Mouse (Mus musculus): ENCODE data around the gene Stk36. TPM values are rescaled to one million over a fixed set of nuclear protein-coding genes. Genes with fewer than 3 reads are reported as not detected.

Gene Stk36
- polyA plus RNA-seq, 1 experiment from 2014 or later, result 4.3 TPM

DNA sequence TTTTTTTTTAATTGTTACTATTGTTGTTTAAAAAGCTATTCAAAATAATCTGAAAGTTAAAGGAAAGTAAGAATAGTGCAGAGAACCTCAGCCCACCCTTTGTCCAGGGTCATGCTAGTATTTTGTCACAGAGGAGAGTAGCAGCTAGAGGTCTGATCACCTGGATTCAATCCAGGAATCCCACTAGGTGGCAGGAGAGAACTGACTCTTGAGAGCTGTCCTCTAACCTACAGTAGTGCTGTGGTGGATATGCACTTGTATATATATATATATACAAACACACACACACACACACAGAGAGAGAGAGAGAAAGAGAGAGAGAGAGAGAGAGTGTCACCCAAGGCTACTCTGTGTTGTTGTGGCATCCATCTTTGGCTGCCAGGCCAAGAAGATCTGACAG is 42.7 kb downstream of the Stk36 start:
- peak overlapping the region; percentile 37 for H3K4me2 ChIP-seq
- no peak overlapping the region for H3K27ac ChIP-seq (ENCODE audit: low read depth, low read length)
- ATAC-seq (replicated peaks; ENCODE audit: insufficient number of reproducible peaks, low FRiP score, low TSS enrichment), result no peak

DNA sequence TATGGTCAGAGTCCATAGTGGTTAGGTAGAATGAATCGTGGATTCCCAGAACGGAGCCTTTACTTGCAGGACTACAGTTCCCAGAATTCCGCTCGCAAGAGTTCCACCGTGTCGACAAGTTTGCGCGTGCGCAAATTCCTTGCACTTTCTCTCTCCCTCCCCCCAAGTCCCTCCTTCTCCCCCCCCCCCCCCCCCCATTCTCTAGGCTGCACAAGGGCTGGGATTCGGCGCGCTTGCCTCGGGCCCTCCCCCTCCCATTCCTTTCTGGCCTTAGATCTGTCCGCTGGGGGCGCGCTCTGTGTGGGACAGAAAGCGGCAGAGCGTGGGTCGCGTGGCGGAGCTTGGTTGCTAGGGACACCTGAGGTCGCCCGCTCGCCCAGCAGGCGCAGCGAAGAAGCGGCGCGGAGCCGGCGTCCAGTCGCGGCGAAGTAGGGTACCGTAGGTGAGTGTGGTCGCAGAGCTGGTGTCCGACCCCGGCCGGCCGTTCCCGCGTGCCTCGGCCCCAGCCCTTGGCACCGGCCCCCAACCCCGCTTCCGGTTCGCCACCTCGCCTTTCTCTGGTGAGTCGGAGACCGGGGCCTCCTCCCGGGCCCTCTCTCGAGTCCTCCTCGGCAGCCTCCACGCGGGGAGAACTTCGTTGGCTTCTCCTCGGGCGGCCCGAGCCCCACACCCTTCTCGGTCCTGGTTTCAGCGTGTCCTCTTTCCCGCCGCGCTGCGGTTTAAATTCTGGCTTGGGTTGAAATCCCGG is 60.4 kb downstream of the Stk36 start, which contains the start of gene Ttll4:
TSS of gene Ttll4 (plus strand) at position 298 of the 748 bp plus-strand sequence.
- Histone ChIP-seq H3K4me2 (peak within 1 kb of the TSS; percentile 86), H3K27me3 (ENCODE audit: control insufficient read depth, insufficient read depth, low read length) (no peaks in the 10 kb centered on the region), H3K9me3 (replicated peaks; ENCODE audit: control insufficient read depth, low read length) (no peaks in the 10 kb centered on the region), H3K4me1 (ENCODE audit: control insufficient read depth, insufficient read depth, low read length) (peaks cover 11% of the 10 kb centered on the region; the same call in 1 of the 2 replicates), H3K36me3 (ENCODE audit: control insufficient read depth, insufficient read depth, low read length) (no peaks in the 10 kb centered on the region), H3K4me3 (ENCODE audit: low read depth, low read length) (peak within 1 kb of the TSS; percentile 89), H3K9ac (ENCODE audit: low read depth, low read length) (peak within 1 kb of the TSS; percentile 86), H3K27ac (ENCODE audit: low read depth, low read length) (peak within 1 kb of the TSS; percentile 87)
- under 1% methylated on average over 63 of the region's 66 CpGs for WGBS (ENCODE audit: insufficient replicate concordance)
- ATAC-seq (replicated peaks; ENCODE audit: insufficient number of reproducible peaks, low FRiP score, low TSS enrichment), result peak; percentile 98

More for the DNA sequence above, 42.7 kb downstream of the Stk36 start:
- no peaks in the 10 kb centered on the region for H3K4me1 ChIP-seq (ENCODE audit: control insufficient read depth, insufficient read depth, low read length)
- no peaks in the 10 kb centered on the region for H3K9me3 ChIP-seq (replicated peaks; ENCODE audit: control insufficient read depth, low read length)
- H3K27me3 ChIP-seq (ENCODE audit: control insufficient read depth, insufficient read depth, low read length), result no peaks in the 10 kb centered on the region
- no peak overlapping the region for H3K4me3 ChIP-seq (ENCODE audit: low read depth, low read length)
- no peaks in the 10 kb centered on the region for H3K36me3 ChIP-seq (ENCODE audit: control insufficient read depth, insufficient read depth, low read length)
- H3K9ac ChIP-seq (ENCODE audit: low read depth, low read length), result no peak overlapping the region

DNA sequence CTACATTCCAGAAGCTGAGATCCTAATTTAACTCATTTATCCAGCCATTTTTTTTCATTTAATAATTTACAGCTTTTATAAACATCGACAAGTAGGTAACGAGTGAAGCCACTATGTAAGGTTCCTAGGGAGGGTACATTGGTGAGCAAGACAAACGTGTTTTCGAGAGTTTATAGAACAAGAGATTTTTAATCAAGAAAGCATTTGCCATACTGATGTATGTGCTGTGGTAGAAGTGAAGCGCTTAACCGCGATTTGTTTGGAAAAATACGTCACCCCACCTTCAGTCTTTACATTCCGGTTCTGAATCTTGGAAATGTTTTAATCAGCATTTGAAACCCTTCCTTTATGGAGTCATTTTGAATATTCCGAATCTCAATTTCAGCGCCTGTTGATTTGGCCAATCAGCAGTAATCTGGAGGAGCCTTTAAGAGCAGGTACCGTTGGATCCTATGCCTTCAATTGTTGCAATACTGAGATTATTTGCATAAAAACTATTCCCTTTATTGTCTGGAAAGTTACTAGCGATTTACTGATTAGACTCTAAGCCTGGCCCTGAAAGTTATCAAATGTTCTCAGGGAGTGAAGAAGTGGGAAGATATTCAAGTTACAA is 61.1 kb downstream of the Stk36 start:
- Histone ChIP-seq H3K4me2 (peak overlapping the region; percentile 86), H3K9me3 (replicated peaks; ENCODE audit: control insufficient read depth, low read length) (no peaks in the 10 kb centered on the region), H3K4me3 (ENCODE audit: low read depth, low read length) (peak overlapping the region; percentile 89), H3K36me3 (ENCODE audit: control insufficient read depth, insufficient read depth, low read length) (no peaks in the 10 kb centered on the region), H3K9ac (ENCODE audit: low read depth, low read length) (peak overlapping the region; percentile 86), H3K4me1 (ENCODE audit: control insufficient read depth, insufficient read depth, low read length) (peaks cover 11% of the 10 kb centered on the region; the same call in 1 of the 2 replicates), H3K27me3 (ENCODE audit: control insufficient read depth, insufficient read depth, low read length) (no peaks in the 10 kb centered on the region), H3K27ac (ENCODE audit: low read depth, low read length) (peak overlapping the region; percentile 87)
- 5% methylated on average over 13 of the region's 13 CpGs for WGBS (ENCODE audit: insufficient replicate concordance)
- ATAC-seq (replicated peaks; ENCODE audit: insufficient number of reproducible peaks, low FRiP score, low TSS enrichment), result no peak

DNA sequence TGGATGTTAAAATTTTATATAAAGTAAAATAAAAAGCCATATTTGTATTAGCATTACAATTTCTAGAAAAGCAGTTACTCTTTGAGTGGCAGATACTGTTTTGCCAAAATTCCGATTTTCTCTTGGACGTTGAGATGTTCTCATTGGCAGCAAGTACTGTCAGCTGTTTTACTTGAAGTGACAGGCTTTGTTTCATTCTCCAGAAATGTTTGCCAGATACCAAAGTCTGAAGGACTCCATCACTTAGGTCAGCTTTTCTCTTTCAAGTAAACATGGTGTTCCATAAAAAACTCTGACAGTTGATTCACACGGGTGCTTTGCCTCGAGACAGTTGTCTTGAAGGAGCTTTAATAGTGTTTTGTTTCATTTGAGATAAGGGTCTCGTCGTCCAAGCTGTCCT is 63.9 kb downstream of the Stk36 start:
- no peaks in the 10 kb centered on the region for H3K36me3 ChIP-seq (ENCODE audit: control insufficient read depth, insufficient read depth, low read length)
- no peak overlapping the region for H3K4me2 ChIP-seq
- no peaks in the 10 kb centered on the region for H3K9me3 ChIP-seq (replicated peaks; ENCODE audit: control insufficient read depth, low read length)
- peaks cover 11% of the 10 kb centered on the region; the same call in 1 of the 2 replicates for H3K4me1 ChIP-seq (ENCODE audit: control insufficient read depth, insufficient read depth, low read length)
- no peak overlapping the region for H3K27ac ChIP-seq (ENCODE audit: low read depth, low read length)
- 51% methylated on average over 6 of the region's 6 CpGs for WGBS (ENCODE audit: insufficient replicate concordance)
- H3K27me3 ChIP-seq (ENCODE audit: control insufficient read depth, insufficient read depth, low read length), result no peaks in the 10 kb centered on the region
- no peak for ATAC-seq (replicated peaks; ENCODE audit: insufficient number of reproducible peaks, low FRiP score, low TSS enrichment)
- no peak overlapping the region for H3K4me3 ChIP-seq (ENCODE audit: low read depth, low read length)
- H3K9ac ChIP-seq (ENCODE audit: low read depth, low read length), result no peak overlapping the region

DNA sequence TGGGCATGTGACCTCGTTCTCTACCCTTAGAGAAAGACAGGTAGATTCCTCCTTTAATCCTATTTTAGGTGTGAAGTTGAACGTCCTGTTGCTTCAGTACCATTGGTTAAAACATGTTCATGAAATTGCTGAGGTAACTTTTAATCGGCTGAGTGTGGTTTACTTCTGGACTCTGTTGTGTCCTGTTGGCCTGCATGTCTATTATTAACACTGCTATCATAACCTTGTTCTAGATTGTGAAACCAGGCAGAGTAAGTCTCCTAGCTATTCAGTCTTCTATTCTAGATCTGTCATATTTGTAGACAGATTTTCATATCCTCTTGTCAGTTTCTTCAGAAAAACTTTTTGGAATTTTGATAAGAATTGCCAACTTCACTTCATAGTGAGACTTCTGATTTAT is 67.1 kb downstream of the Stk36 start:
- Histone ChIP-seq H3K27me3 (ENCODE audit: control insufficient read depth, insufficient read depth, low read length) (no peaks in the 10 kb centered on the region), H3K4me2 (no peak overlapping the region), H3K9ac (ENCODE audit: low read depth, low read length) (no peak overlapping the region), H3K36me3 (ENCODE audit: control insufficient read depth, insufficient read depth, low read length) (0 out of 2 replicates have a peak, but pooled peaks cover 3% of the 10 kb centered on the region), H3K27ac (ENCODE audit: low read depth, low read length) (no peak overlapping the region), H3K4me3 (ENCODE audit: low read depth, low read length) (no peak overlapping the region), H3K9me3 (replicated peaks; ENCODE audit: control insufficient read depth, low read length) (no peaks in the 10 kb centered on the region), H3K4me1 (ENCODE audit: control insufficient read depth, insufficient read depth, low read length) (peaks cover 7% of the 10 kb centered on the region)
- 72% methylated on average over 3 of the region's 3 CpGs for WGBS (ENCODE audit: insufficient replicate concordance)
- ATAC-seq (replicated peaks; ENCODE audit: insufficient number of reproducible peaks, low FRiP score, low TSS enrichment), result no peak

DNA sequence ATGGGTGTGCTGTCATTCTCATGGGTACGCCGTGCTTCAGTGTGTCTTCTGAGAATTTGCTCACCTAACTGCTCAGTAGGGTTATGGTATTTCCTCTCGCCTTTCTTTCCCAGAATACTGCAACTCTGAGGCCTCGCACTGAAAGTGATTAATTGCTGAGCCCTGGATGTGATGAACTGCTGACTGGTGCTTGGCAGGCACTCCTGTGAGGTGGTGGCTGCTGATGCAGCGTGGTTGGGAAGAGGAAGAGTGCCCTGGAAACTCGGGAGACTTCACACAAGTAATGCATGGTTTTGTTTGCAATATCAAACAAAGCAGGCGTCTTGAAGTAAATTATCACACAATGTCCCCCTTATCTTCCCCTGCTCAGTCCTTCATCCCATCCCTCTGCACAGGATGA is 71.5 kb downstream of the Stk36 start:
- no peak overlapping the region for H3K9ac ChIP-seq (ENCODE audit: low read depth, low read length)
- no peak for ATAC-seq (replicated peaks; ENCODE audit: insufficient number of reproducible peaks, low FRiP score, low TSS enrichment)
- no peak overlapping the region for H3K4me3 ChIP-seq (ENCODE audit: low read depth, low read length)
- H3K4me1 ChIP-seq (ENCODE audit: control insufficient read depth, insufficient read depth, low read length), result no peaks in the 10 kb centered on the region; the same call in 1 of the 2 replicates
- 65% methylated on average over 7 of the region's 7 CpGs for WGBS (ENCODE audit: insufficient replicate concordance)
- no peaks in the 10 kb centered on the region for H3K9me3 ChIP-seq (replicated peaks; ENCODE audit: control insufficient read depth, low read length)
- H3K4me2 ChIP-seq, result no peak overlapping the region
- no peaks in the 10 kb centered on the region for H3K27me3 ChIP-seq (ENCODE audit: control insufficient read depth, insufficient read depth, low read length)
- no peak overlapping the region for H3K27ac ChIP-seq (ENCODE audit: low read depth, low read length)
- 0 out of 2 replicates have a peak, but pooled peaks cover 5% of the 10 kb centered on the region for H3K36me3 ChIP-seq (ENCODE audit: control insufficient read depth, insufficient read depth, low read length)

DNA sequence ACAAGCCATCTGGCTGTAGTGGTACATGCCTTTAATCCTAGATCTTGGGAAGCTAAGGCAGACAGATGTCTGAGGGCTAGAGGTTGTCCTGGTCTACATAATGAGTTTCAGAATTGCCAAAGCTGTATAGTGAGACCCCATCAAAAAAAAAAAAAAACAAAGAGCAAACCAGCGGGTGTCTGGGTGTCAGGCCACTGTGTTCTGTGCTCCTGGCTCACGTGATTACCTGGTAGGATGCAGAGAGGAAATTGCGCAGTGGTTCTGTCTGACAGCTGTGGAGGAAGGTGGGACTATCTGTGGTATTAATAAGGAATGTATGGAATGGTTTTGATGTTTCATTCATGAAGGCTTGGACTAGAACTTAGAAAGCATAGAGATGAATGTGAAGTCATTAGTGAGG is 75.6 kb downstream of the Stk36 start:
- no peak for ATAC-seq (replicated peaks; ENCODE audit: insufficient number of reproducible peaks, low FRiP score, low TSS enrichment)
- H3K36me3 ChIP-seq (ENCODE audit: control insufficient read depth, insufficient read depth, low read length), result peaks cover 24% of the 10 kb centered on the region
- H3K27me3 ChIP-seq (ENCODE audit: control insufficient read depth, insufficient read depth, low read length), result no peaks in the 10 kb centered on the region
- no peaks in the 10 kb centered on the region; the same call in 1 of the 2 replicates for H3K4me1 ChIP-seq (ENCODE audit: control insufficient read depth, insufficient read depth, low read length)
- WGBS (ENCODE audit: insufficient replicate concordance), result 90% methylated on average over 3 of the region's 3 CpGs
- H3K9me3 ChIP-seq (replicated peaks; ENCODE audit: control insufficient read depth, low read length), result no peaks in the 10 kb centered on the region
- H3K4me2 ChIP-seq, result no peak overlapping the region
- H3K9ac ChIP-seq (ENCODE audit: low read depth, low read length), result no peak overlapping the region
- no peak overlapping the region for H3K4me3 ChIP-seq (ENCODE audit: low read depth, low read length)
- H3K27ac ChIP-seq (ENCODE audit: low read depth, low read length), result no peak overlapping the region

DNA sequence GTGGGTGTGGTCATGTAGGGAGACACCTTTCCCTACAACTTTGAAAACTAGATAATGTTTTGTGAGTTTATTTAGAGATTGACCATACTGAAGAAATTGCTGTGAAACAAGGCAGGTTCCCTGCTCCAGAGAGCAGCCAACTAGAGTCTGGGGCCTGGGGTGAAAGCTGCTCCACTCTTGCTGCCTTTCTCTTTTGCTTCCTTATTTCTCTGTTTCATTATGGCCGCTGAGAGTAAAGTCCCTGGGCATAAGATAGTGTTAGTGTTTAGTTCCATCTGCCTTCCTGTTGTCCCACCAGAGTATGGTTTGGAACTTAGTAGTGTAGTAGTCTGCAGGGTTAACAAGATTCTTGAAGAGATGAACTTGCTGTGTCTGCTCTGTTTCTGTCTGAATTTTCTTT is 76.6 kb downstream of the Stk36 start:
- ATAC-seq (replicated peaks; ENCODE audit: insufficient number of reproducible peaks, low FRiP score, low TSS enrichment), result no peak
- H3K4me3 ChIP-seq (ENCODE audit: low read depth, low read length), result no peak overlapping the region
- H3K4me1 ChIP-seq (ENCODE audit: control insufficient read depth, insufficient read depth, low read length), result no peaks in the 10 kb centered on the region
- H3K9me3 ChIP-seq (replicated peaks; ENCODE audit: control insufficient read depth, low read length), result no peaks in the 10 kb centered on the region
- H3K27ac ChIP-seq (ENCODE audit: low read depth, low read length), result no peak overlapping the region
- no peak overlapping the region for H3K4me2 ChIP-seq
- WGBS (ENCODE audit: insufficient replicate concordance), result 75% methylated on average over 1 of the region's 1 CpGs
- H3K27me3 ChIP-seq (ENCODE audit: control insufficient read depth, insufficient read depth, low read length), result no peaks in the 10 kb centered on the region
- peaks cover 21% of the 10 kb centered on the region for H3K36me3 ChIP-seq (ENCODE audit: control insufficient read depth, insufficient read depth, low read length)
- no peak overlapping the region for H3K9ac ChIP-seq (ENCODE audit: low read depth, low read length)
